Mouse (Mus musculus) thymus, postnatal 4 days (tissue): Measurements from ENCODE around the gene Stxbp2.

Experiments used
- DNase-seq: peaks from one replicate; pipeline ENCODE4 v3.0.0; 2021

The Stxbp2 gene

GRCm38 (mm10) chr8:3683408-3684176 lies 52.8 kb downstream of the Stxbp2 start:
- no peak for DNase-seq

DNA sequence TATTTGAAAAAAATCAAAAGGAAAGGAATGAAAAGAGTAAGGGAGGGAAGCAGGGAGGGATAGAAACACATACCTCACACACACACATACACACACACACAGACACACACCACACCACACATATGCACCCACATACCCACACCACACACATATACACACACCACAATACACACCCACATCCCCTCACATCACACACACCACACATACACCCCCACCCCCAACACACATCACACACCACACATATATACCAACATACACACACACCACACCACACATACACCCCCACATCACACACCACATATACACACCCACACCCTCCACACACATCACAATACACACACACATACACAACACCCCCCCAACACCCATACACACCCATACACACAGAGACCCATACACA lies 53.8 kb downstream of the Stxbp2 start:
- DNase-seq: no peak

DNA sequence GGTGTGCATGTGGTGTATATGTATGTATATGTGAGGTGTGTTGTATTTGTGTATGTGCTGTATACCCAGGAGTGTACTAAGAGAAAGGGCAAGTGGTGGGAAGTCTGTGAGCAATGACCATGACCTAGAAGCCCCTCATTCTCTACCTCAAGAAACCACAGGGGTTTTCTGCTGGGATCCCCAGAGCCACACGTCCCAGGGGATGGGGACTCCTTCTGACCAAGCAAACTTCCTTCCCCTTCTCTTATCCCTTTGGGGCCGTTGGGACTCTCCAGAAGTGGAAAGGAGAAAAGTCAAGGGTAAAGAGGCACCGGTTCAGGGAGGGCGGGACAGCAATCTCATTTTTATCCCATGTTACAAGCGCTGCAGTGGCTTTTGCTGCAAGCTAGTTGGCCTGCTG lies 54.7 kb downstream of the Stxbp2 start:
- DNase-seq: no peak

- no peak for DNase-seq
Measured at GRCm38 (mm10) chr8:3687537-3687936, 56.8 kb downstream of the Stxbp2 start.

GRCm38 (mm10) chr8:3690774-3691173 lies 60.0 kb downstream of the Stxbp2 start:
- no peak for DNase-seq
